Mouse (Mus musculus) stomach, postnatal 0 days (tissue): ENCODE data around the gene Mfsd9. TPM values are rescaled to one million over a fixed set of nuclear protein-coding genes. Genes with fewer than 3 reads are reported as not detected.

Source experiments
- ATAC-seq: fragments of 200-750 bp; cut with Nextera tagmentation; 2 replicates; pipeline ENCODE4 v1.8.0; 2017; ENCODE audit not compliant: low FRiP score, low TSS enrichment
- DNase-seq: peaks from one replicate; pipeline ENCODE4 v3.0.0-alpha.2; 2016; ENCODE audit warnings: low spot score
- H3K27ac ChIP-seq: fragments of 300-500 bp; sonication (generic); replicated peaks from 2 replicates; pipeline ENCODE4 v1.5.1; 2014; ENCODE audit warnings: mild to moderate bottlenecking, control low read depth
- H3K27me3 ChIP-seq: fragments of 300-500 bp; sonication (generic); 2 replicates; pipeline ENCODE4 v1.6.1; 2014; ENCODE audit warnings: low read length; ENCODE audit not compliant: control insufficient read depth, insufficient read depth
- H3K36me3 ChIP-seq: fragments of 300-500 bp; sonication (generic); 2 replicates; pipeline ENCODE4 v1.6.1; 2014; ENCODE audit warnings: low read length, mixed read lengths; ENCODE audit not compliant: control insufficient read depth, insufficient read depth
- H3K4me1 ChIP-seq: fragments of 300-500 bp; sonication (generic); replicated peaks from 2 replicates; pipeline ENCODE4 v1.6.1; 2014; ENCODE audit warnings: antibody characterized with exemption; ENCODE audit not compliant: control insufficient read depth, insufficient read depth
- H3K4me2 ChIP-seq: fragments of 300-500 bp; sonication (generic); replicated peaks from 2 replicates; pipeline ENCODE4 v1.6.1; 2014; ENCODE audit warnings: low read depth, mild to moderate bottlenecking, control low read depth, moderate library complexity
- H3K4me3 ChIP-seq: fragments of 300-500 bp; sonication (generic); 2 replicates; pipeline ENCODE4 v1.5.1; 2014; ENCODE audit warnings: low read depth, low read length, control low read depth
- H3K9ac ChIP-seq: fragments of 300-500 bp; sonication (generic); 2 replicates; pipeline ENCODE4 v1.6.1; 2014; ENCODE audit warnings: mild to moderate bottlenecking, low read length, control low read depth, mixed read lengths
- H3K9me3 ChIP-seq: fragments of 300-500 bp; sonication (generic); 2 replicates; pipeline ENCODE4 v1.6.1; 2016; ENCODE audit warnings: low read length; ENCODE audit not compliant: control insufficient read depth
- CTCF ChIP-seq: IDR thresholded peaks from 2 replicates; pipeline ENCODE4 v1.5.1; 2016; ENCODE audit warnings: antibody characterized with exemption, low read depth, mild to moderate bottlenecking, moderate library complexity
- EP300 ChIP-seq: optimal IDR thresholded peaks from 2 replicates; pipeline ENCODE3; 2016; ENCODE audit warnings: antibody characterized with exemption
- WGBS: fragments of 180-500 bp; shearing (Covaris S2); extraction: QIAGEN DNeasy Blood & Tissue Kit; methylation state at CpG from one replicate; pipeline ENCODE4 v1.1.7; 2014; 5-methylcytosine and 5-hydroxymethylcytosine counted together
- polyA plus RNA-seq: library from polyadenylated mRNA; unstranded; fragments of >200 nt; fragmentation: Nextera tagmentation; extraction: Ambion mirVana; gene quantifications from 2 replicates; pipeline ENCODE4 v1.2.1, GENCODE M21; 2015

The Mfsd9 gene
- polyA plus RNA-seq, 1 experiment from 2014 or later = 3.9 TPM

DNA sequence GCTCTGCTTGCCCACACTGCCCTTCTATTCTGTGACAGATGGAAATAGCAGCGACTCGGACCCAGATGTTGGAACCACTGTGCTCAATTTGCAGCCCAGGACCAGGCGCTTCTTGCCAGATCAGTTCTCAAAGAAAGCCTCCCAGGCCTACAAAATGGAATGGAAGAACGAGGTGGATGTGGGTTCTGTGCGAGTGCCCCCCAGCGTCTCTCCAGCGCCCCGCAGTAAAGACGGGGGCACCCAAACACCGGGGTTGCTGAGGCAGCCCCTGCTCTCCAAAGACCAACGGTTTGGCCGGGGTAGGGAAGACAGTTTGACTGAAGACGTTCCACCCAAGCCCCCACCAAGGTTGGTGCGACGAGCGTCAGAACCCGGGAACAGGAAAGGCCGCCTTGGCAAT is 22.9 kb downstream of the Mfsd9 start:
- TF ChIP-seq EP300 (no peak), CTCF (no peak)
- Histone ChIP-seq H3K9ac (no peak overlapping the region), H3K27me3 (no peaks in the 10 kb centered on the region), H3K27ac (no peak overlapping the region), H3K4me2 (no peak overlapping the region), H3K4me3 (no peak overlapping the region), H3K36me3 (no peaks in the 10 kb centered on the region), H3K9me3 (no peaks in the 10 kb centered on the region), H3K4me1 (no peaks in the 10 kb centered on the region)
- ATAC-seq (no peak), DNase-seq (no peak)
- WGBS = 89% methylated on average over 18 of the region's 18 CpGs

DNA sequence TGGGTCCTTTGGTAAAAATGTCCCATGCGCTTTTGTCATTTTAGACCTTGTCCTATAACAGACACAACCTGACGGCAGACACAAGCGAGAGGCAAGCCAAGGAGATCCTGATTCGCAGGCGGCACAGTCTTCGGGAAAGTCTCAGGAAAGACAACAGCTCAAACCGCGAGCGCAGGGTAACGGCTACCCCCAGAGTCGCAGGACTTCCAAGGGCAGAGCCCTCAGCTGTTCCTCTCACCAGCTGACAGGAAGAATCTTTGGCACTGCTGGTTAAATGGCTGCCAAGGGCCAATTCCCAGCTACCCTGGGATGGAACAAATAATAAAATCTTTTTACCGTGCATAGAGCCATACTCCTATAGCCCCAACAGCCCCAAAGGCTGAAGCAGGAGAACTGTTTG is 25.0 kb downstream of the Mfsd9 start:
- TF ChIP-seq CTCF = no peak
- TF ChIP-seq EP300 = no peak
- no peak overlapping the region for H3K4me2 ChIP-seq
- DNase-seq (no peak), ATAC-seq (no peak)
- H3K36me3 ChIP-seq = no peaks in the 10 kb centered on the region
- no peak overlapping the region for H3K4me3 ChIP-seq
- no peak overlapping the region for H3K27ac ChIP-seq
- WGBS = 87% methylated on average over 12 of the region's 12 CpGs
- no peaks in the 10 kb centered on the region for H3K27me3 ChIP-seq
- no peak overlapping the region for H3K9ac ChIP-seq
- no peaks in the 10 kb centered on the region for H3K4me1 ChIP-seq
- H3K9me3 ChIP-seq = no peaks in the 10 kb centered on the region

DNA sequence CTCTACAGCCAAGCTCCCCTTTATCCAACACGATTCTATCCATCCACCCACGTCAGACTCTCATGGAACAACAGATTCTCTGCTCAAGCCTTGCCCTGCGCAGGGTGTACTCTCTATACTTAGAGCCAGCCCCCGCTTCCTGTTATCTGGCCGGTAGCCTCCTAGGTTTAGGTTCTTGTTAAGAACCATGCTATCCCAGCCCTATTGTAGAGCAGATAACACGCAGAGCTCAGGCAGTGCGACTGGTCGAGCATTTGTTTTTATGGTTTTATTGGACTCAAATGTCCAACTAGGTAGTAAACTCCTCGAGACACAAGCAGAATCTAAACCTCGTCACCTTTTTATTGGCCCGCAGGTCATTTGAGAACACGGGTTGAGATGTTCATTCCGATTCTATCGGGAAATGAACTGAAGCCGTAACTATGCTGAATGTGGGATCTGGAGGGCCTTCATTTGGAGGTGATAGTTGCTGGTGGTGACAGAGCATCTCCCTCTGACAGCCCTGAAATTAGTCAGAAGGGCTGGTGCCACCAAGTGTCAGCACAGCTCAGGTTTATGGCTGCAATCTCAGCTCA is 25.7 kb downstream of the Mfsd9 start:
- Histone ChIP-seq H3K9ac (no peak overlapping the region), H3K4me1 (no peaks in the 10 kb centered on the region), H3K9me3 (no peaks in the 10 kb centered on the region), H3K36me3 (no peaks in the 10 kb centered on the region), H3K27me3 (no peaks in the 10 kb centered on the region), H3K4me3 (no peak overlapping the region), H3K4me2 (no peak overlapping the region), H3K27ac (no peak overlapping the region)
- 85% methylated on average over 15 of the region's 15 CpGs for WGBS
- no peak for ATAC-seq
- DNase-seq = no peak
- TF ChIP-seq EP300 (no peak), CTCF (no peak)

DNA sequence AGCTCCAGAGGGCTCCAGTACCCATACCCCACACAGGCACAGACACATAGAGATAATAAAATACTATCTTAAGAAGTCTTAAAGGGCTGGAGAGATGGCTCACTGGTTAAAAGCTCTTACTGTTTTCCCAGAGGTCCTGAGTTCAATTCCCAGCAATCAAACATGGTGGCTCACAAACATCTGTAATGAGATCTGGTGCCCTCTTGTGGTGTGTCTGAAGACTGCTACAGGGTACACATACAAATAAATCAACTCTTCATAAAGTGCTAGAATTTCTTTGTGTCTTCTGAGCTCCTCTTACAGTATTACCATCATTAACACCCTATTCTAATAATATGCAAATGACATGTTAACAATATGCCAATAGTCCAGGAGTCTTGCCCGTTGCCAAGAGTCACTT is 26.4 kb downstream of the Mfsd9 start:
- Histone ChIP-seq H3K9me3 (no peaks in the 10 kb centered on the region), H3K27ac (no peak overlapping the region), H3K4me1 (no peaks in the 10 kb centered on the region), H3K4me3 (no peak overlapping the region), H3K4me2 (no peak overlapping the region), H3K36me3 (no peaks in the 10 kb centered on the region), H3K9ac (no peak overlapping the region), H3K27me3 (no peaks in the 10 kb centered on the region)
- WGBS = 96% methylated on average over 1 of the region's 1 CpGs
- TF ChIP-seq CTCF (peak; percentile 23; the same call in 1 of the 2 replicates), EP300 (no peak)
- DNase-seq (no peak), ATAC-seq (no peak)

DNA sequence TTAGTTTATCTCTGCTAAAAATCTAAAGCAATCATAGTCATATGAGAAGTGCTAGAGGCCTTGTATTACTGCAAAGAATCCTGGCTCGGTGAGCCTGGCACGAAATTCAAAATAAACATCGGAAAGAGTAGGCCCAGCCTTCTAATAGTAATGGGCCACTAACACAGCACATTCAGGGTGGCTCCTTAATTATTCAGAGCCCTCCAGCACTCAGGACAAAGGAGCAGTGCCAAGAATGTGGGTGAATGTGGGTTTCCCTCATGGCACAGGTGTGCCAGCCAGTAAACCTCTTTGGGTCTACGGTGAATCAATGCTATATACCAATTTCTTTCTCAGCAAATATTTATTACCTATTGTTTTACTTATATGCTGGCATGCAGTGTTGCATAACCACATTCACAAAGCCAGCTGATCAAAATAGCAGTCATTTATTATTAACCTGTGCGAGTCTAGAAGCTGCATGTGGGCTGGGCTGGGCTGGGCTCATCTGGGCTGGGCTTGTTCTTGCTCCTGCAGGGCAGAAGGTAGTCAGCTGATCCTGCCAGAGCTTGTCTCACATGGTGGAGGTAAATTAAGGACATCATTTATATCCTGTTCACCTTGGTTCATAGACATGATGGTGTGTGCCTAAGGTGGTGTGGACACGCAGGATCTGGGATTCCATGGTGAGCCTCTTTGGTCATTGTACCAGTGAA is 30.6 kb downstream of the Mfsd9 start:
- Histone ChIP-seq H3K9ac (no peak overlapping the region), H3K27ac (no peak overlapping the region), H3K4me1 (no peaks in the 10 kb centered on the region), H3K4me3 (no peak overlapping the region), H3K36me3 (no peaks in the 10 kb centered on the region), H3K4me2 (no peak overlapping the region), H3K27me3 (no peaks in the 10 kb centered on the region), H3K9me3 (no peaks in the 10 kb centered on the region)
- no peak for ATAC-seq
- no peak for TF ChIP-seq EP300
- no peak for TF ChIP-seq CTCF
- 69% methylated on average over 6 of the region's 6 CpGs for WGBS
- DNase-seq = no peak

DNA sequence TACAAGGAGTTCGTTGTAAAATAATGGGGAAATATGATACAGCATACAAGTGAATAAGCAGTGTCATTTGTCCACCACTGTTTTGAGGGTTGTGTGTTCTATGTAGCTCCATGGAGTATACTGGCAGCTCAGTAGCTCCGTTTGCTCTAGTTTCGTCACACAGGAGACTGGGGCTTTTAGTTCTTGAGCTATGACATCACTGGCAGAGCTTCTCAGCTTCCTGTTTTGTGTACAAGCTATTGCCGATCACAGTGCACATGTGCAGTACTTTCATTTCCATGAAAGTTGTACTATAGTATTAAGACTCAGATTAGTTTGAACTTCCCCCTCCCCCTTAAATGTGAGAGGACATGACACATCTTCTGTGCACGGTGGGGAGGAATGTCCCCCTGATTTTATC is 44.4 kb downstream of the Mfsd9 start:
- H3K4me2 ChIP-seq = no peak overlapping the region
- H3K9ac ChIP-seq = no peak overlapping the region
- 63% methylated on average over 5 of the region's 5 CpGs for WGBS
- H3K9me3 ChIP-seq = no peaks in the 10 kb centered on the region
- DNase-seq (no peak), ATAC-seq (no peak)
- no peaks in the 10 kb centered on the region for H3K36me3 ChIP-seq
- no peak overlapping the region for H3K27ac ChIP-seq
- H3K27me3 ChIP-seq = no peaks in the 10 kb centered on the region
- H3K4me1 ChIP-seq = no peaks in the 10 kb centered on the region
- H3K4me3 ChIP-seq = no peak overlapping the region
- TF ChIP-seq EP300 (no peak), CTCF (no peak)
